Comparison of ENCODE assay signal across 19 mouse cellular contexts in genomic region chr4:134319674-134320073, GRCm38 (mm10). TPM values are rescaled to one million over a fixed set of nuclear protein-coding genes. Genes with fewer than 3 reads are reported as not detected.
"Had no signal": no experiment of that assay in that cellular context is flagged by ENCODE, and none has a peak within 500 bp of the region (broad histone marks: within the 10 kb centered on the region; RNA-seq: fewer than 3 reads in every experiment).

No protein-coding gene starts in this region.

- H3K4me2 ChIP-seq: limb, embryonic 15.5 days; liver, embryonic 12.5 days; lung, embryonic 14.5 days; neural tube, embryonic 12.5 days had no signal

- H3K9ac ChIP-seq: limb, embryonic 15.5 days; liver, embryonic 12.5 days; lung, embryonic 14.5 days; neural tube, embryonic 12.5 days had no signal

- H3K4me1 ChIP-seq: liver, embryonic 12.5 days had no signal

- ATAC-seq: liver, embryonic 12.5 days had no signal

- H3K9me3 ChIP-seq: limb, embryonic 15.5 days; liver, embryonic 12.5 days; midbrain, embryonic 10.5 days; neural tube, embryonic 12.5 days had no signal

- H3K4me3 ChIP-seq: limb, embryonic 15.5 days; liver, embryonic 12.5 days; midbrain, embryonic 10.5 days; neural tube, embryonic 12.5 days had no signal

- H3K36me3 ChIP-seq: limb, embryonic 15.5 days; liver, embryonic 12.5 days; midbrain, embryonic 10.5 days; neural tube, embryonic 12.5 days had no signal

- H3K27ac ChIP-seq: limb, embryonic 15.5 days; liver, embryonic 12.5 days; midbrain, embryonic 10.5 days; neural tube, embryonic 12.5 days had no signal

- H3K27me3 ChIP-seq: limb, embryonic 15.5 days; neural tube, embryonic 12.5 days had no signal

- DNase-seq: layer of hippocampus, adult 9-11 months; layer of hippocampus, postnatal 36 days; lung, embryonic 14.5 days; lung, postnatal 10 days; lung, postnatal 4 days; midbrain, embryonic 14.5 days; spleen, adult 18-20 months; thymus, adult 18-20 months; thymus, postnatal 14 days had no signal

RNA-seq across cellular contexts. Expression of gene Trim63, which starts 4.8 kb away (rescaled TPM):
- total RNA-seq: layer of hippocampus, adult 18-20 months; layer of hippocampus, postnatal 36 days; megakaryocyte, adult 5-6 weeks; neutrophil, adult 5-6 weeks had no signal
- polyA plus RNA-seq: lung, embryonic 14.5 days; stomach, embryonic 14.5 days had no signal

RNA-seq across cellular contexts. Expression of gene Slc30a2, which starts 23.3 kb away (rescaled TPM):
- total RNA-seq: layer of hippocampus, postnatal 36 days; left cerebral cortex, postnatal 25 days; neutrophil, adult 5-6 weeks had no signal
- polyA plus RNA-seq: limb, embryonic 11.5 days; liver, embryonic 12.5 days; midbrain, embryonic 14.5 days; neural tube, embryonic 12.5 days; stomach, embryonic 14.5 days had no signal
